In genomic region chr7:99523121-99523520, GRCm38 (mm10) we compare ENCODE assay signal across 14 mouse cellular contexts.
"Had no signal": no experiment of that assay in that cellular context is flagged by ENCODE, and none has a peak within 500 bp of the region (broad histone marks: within the 10 kb centered on the region; RNA-seq: fewer than 3 reads in every experiment).

No protein-coding gene starts in this region.

- H3K36me3 ChIP-seq: hindbrain, embryonic 12.5 days; intestine, embryonic 15.5 days; limb, embryonic 15.5 days; liver, embryonic 13.5 days; midbrain, embryonic 12.5 days; neural tube, embryonic 13.5 days had no signal

- H3K9ac ChIP-seq: hindbrain, embryonic 12.5 days; intestine, embryonic 15.5 days; limb, embryonic 15.5 days; liver, embryonic 13.5 days; midbrain, embryonic 12.5 days; neural tube, embryonic 13.5 days had no signal

- H3K4me3 ChIP-seq: hindbrain, embryonic 12.5 days; intestine, embryonic 15.5 days; limb, embryonic 15.5 days; liver, embryonic 13.5 days; midbrain, embryonic 12.5 days; neural tube, embryonic 13.5 days had no signal

- H3K27ac ChIP-seq: hindbrain, embryonic 12.5 days; intestine, embryonic 15.5 days; limb, embryonic 15.5 days; liver, embryonic 13.5 days; midbrain, embryonic 12.5 days; neural tube, embryonic 13.5 days had no signal

- ATAC-seq: midbrain, embryonic 16.5 days had no signal

- H3K9me3 ChIP-seq: hindbrain, embryonic 12.5 days; intestine, embryonic 15.5 days; limb, embryonic 15.5 days; liver, embryonic 13.5 days; midbrain, embryonic 12.5 days; neural tube, embryonic 13.5 days had no signal

- H3K4me1 ChIP-seq: hindbrain, embryonic 12.5 days; midbrain, embryonic 12.5 days; neural tube, embryonic 13.5 days had no signal

- H3K27me3 ChIP-seq: hindbrain, embryonic 12.5 days; intestine, embryonic 15.5 days; limb, embryonic 15.5 days; liver, embryonic 13.5 days; midbrain, embryonic 12.5 days; neural tube, embryonic 13.5 days had no signal

- H3K4me2 ChIP-seq: hindbrain, embryonic 12.5 days; intestine, embryonic 15.5 days; limb, embryonic 15.5 days; liver, embryonic 13.5 days; midbrain, embryonic 12.5 days; neural tube, embryonic 13.5 days had no signal

- DNase-seq: kidney, adult 18-20 months; kidney, postnatal 10 days; layer of hippocampus, adult 9-11 months; layer of hippocampus, postnatal 36 days; liver, embryonic 13.5 days; right cerebral cortex, postnatal 25 days; thymus, adult 18-20 months; thymus, postnatal 14 days had no signal
